Mouse (Mus musculus): ENCODE data around the gene Smyd3.

Gene Smyd3

DNA sequence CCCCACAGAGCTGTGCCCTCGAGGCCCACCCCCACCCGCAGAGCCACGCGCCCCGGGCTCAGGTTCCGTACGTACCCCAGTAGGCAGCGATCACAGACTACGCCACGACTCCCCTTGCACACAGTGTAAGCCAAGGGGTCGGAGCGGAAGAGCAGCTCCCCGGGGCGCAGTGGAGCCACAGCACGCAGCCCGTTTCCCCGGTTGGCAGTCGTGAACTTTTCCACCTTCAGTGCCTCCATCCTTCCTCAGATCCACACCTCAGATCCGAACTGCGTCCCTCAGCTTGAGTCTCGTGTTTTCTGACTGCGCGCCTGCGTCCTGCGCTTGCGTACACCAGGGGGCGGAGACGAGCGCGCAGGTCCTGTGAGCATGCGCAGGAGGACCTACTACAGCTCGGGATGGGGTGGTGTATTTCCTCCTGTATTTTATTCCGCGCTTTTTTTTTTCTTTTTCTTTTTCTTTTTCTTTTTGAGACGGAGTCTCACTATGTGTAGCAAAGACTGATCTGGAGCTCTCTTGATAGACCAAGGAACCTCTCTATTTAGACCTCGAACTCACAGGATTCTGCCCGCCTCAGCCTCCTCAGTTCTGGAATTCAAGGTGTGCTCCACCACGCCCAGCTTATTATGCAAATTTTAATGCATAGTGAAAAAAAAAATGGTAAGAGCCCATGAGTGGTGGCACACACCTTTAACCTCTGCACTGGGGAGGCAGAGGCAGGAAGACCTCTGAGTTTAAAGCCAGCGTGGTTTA is at the start of gene Smyd3:
TSS of gene Smyd3 (minus strand) at position 329 of the 753 bp plus-strand sequence.
- DNase-seq (ENCODE audit: low read depth, low spot score) = peak; percentile 79

DNA sequence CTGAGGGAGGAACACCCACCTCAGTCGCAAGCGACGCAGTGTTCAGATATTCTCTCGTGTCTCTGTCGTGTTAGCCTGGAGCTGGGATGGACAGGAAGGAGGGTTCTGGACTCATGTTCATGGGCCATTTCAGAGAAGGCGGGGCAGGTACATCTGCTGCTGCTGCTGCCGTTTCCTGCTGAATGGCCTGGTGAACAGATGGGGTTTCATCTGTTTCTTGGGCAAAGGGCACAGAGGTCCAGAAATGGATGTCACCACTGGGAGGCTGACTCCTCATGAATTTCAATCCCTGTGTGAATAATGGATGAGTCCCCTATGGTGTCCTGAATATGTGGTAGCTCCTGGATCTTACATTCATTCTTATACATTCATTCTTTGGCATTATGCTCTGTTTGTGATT is 49.7 kb upstream of the Smyd3 start:
- no peak for DNase-seq (ENCODE audit: low read depth, low spot score)

DNA sequence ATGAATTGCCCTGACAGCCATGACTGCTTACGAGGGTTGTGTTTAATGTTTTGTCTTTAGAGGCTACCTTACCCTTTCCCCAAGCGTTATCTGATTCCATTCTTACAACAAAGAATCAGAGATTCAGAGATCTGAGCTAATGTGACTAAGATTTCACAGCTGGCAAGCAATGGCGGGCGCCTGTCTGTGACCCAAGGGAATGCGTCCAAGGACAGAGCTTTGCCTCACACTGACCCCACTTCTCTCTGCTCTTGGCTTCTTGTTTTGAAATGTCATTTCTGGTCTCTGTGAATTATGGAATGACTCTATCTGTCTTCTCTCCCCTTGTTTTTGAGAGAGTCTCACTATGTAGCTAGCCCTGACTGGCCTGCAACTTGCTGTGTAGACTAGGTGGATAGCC is 46.1 kb upstream of the Smyd3 start:
- no peak for DNase-seq (ENCODE audit: low read depth, low spot score)

DNA sequence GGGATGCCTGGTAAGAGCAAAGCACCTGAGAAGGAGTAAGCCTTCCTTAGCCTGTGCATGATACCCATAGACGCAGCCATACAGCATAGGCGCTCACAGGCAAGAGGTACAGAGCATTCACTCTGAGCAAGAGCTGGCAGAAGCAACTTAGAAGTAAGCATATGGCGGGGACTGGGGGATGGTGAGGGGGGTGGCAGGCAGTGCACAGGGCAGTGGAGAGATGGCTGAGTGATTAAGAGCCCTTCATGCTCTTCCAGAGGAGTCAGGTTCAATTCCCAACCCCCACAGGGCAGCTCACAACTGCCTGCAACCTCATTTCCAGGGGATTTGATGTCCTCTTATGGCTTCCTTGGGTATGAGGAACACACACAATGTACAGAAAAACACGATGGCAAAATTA is 45.4 kb upstream of the Smyd3 start:
- DNase-seq (ENCODE audit: low read depth, low spot score) = no peak

DNA sequence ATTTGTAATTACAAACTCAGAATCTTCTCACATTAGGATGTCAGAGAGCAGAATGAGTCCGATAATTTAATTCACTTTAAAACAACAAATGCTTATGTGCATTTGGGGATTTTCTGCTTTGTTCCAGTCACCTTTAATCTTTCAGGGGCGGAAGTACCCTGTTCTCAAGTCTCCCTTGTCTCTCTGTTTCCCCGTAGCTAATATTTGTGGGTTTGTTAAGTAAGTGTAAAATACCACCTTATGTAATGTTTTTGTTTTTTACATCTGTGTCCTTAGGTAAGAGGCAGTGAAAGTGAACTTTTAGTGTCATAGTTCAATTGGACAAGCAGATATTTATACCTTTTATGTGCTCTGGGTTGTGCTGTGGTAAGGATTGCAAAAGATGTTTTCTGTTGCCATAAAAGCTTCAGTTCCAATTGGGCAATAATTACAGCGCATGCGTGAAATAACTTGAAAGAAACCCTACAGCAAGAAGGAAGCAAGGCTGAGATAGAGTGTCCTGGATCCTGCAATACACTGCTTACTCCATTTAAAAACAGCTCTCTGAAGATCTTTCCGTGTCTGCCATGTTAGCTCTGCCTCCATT is 43.1 kb upstream of the Smyd3 start:
- no peak for DNase-seq (ENCODE audit: low read depth, low spot score)

DNA sequence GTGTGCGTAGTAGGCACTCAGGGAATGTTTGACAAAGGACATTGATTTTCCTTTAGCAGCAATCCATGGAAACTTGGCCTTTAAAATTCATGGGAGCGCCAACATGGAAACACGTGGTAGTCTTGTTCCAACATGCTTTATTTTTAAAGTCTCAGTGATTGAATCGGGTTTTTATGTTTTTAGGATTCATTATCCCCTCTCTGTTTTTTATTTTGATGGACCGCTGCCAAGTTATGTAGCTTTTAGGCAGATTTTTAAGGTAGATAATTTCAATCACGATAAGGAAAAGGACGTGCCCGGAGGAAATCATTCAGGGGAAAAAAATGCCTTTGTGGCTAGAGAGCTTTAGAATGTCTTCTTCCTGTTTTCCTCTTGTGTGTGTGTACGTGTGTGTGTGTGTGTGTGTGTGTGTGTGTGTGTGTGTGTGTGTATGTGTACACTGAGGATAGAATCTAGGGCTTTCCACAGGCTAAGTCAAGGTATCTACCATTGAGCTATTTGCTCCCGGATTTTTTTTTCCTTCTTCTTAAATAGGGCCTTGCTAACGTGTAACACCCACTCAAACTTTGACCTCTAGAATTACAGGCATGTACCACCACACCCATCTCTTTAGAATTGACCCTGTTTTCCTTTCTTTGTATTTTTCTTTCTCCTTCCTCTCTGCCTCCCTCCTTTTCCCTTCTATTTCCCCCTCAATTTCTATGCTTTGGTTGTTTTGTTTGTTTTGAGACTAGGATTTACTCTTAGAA is 41.8 kb upstream of the Smyd3 start:
- no peak for DNase-seq (ENCODE audit: low read depth, low spot score)

DNA sequence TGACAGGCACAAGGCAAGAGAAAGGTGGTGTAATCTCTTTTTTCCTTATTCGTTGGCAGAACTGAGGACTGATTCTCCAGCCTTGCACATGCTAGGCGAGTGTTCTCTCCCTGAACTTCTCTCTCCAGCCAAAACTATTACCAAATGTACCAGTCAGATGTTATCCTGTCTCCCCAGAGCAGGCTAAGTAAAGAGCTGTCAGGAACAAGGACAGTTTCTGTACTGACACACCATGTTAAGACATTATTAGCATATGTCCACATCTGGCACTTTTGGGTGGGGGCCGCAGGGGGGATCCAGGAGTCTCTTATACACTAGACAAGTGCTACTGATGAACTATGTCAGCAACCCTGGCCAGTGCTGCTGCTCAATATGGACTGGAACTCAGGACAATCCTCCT is 39.1 kb upstream of the Smyd3 start:
- DNase-seq (ENCODE audit: low read depth, low spot score) = no peak

DNA sequence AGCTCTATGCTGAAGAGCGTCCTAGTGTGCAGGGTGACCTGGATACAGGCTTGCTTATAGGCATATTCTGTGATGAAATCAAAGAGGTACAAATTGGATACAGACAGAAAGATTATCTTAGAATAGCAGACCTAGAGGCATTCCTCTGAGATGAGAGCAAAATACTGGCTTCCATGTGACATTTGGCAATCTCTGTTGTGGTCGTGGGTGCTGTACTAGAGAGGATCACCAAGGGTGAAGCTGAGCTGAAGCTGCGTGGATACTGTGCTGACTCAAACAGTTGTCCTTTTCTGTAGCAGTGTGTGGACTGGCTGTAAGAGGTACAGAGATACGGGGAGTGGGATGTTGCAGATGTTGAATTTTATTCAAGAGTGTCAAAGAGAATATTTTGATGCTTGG is 36.1 kb upstream of the Smyd3 start:
- no peak for DNase-seq (ENCODE audit: low read depth, low spot score)

DNA sequence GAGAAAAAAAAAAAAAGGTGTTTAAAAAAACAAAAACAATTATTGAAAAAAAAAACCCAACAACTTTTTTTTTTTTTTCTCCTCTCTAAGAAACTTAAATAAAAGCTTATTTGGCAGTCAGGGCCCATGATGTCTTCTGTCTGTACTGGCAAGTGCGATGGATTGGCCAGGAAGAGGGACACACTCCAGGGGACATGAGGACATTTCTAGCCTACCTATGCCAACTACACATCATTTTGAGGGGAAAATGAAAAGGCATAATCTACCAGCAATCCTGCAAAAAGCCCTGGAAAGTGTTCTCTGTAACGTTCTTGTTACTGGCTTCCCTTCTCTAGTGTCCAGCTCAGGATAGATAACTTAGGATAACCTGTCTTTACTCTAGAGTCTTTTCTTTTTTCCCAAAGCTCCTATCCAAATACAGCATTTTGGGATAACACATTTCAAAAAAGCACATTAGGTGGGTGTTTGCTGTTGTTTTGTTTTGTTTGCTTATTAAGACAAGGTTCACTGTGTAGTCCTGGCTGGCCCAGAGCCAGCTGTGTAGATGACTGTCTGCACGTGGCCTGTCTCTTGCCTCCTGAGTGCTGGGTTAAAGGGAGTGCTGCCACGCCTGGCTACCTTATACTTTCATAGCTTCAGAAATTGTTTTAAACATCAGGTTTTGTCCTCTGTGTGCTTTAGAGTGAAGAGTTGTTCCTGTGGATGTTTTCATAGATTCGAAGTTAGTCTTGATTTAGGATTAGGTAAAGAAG is 35.5 kb upstream of the Smyd3 start:
- no peak for DNase-seq (ENCODE audit: low read depth, low spot score)

DNA sequence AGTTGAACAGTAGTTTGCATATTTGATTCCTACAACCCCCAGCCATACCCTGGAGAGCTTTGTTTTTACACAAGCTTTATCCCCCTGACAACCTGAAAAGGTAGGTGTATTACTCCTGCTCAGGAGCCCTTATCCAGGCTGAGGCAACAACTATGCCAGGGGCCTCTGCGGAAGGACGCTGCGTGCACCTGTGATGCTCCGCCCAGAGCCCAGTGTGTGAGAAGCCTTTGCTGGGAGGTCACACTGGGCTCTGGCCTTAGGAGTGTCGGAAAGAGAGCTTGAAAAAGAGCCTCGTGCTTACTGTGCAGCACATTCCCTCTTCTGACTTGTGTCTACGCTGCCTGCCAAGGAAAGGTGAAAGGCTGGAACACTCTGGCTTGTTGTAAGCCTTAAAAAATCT is 34.9 kb upstream of the Smyd3 start:
- DNase-seq (ENCODE audit: low read depth, low spot score) = no peak

DNA sequence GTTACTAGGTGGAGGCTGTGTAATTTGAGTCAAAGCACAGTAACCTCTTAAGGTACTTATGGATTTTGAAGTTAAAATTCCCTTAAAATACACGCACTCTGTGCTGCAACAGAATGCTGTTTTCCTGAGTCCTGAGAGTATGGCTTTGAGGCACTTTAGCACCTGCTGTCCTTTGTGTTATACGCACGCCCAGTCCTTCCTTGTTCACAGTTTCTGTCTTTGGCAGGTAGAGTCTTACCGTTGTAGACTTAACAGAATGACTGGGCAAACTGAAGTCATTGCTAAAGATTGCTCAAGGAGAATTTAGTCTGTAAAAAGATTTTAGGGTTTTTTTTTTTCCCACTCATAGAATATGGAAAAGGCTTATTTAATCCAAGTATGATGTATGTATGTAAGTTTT is 34.1 kb upstream of the Smyd3 start:
- DNase-seq (ENCODE audit: low read depth, low spot score) = no peak

DNA sequence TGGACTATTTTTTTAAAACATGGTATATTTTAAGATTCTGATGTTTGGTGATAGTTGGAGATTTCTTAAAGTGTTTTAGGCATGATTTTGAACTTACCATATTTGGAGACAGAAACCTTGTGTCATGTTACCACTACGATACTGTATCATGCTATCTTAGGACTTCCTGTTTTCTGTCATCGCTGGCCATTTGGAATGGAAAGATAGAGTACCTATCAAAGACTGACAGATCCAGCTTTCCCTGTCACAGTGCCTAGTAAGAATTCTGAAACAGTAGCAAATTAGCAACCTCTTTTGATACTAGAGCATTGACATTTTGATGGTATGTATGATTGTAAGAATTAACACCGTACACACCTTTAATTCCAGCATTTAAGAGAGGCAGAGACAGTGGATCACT is 33.5 kb upstream of the Smyd3 start:
- DNase-seq (ENCODE audit: low read depth, low spot score) = no peak

DNA sequence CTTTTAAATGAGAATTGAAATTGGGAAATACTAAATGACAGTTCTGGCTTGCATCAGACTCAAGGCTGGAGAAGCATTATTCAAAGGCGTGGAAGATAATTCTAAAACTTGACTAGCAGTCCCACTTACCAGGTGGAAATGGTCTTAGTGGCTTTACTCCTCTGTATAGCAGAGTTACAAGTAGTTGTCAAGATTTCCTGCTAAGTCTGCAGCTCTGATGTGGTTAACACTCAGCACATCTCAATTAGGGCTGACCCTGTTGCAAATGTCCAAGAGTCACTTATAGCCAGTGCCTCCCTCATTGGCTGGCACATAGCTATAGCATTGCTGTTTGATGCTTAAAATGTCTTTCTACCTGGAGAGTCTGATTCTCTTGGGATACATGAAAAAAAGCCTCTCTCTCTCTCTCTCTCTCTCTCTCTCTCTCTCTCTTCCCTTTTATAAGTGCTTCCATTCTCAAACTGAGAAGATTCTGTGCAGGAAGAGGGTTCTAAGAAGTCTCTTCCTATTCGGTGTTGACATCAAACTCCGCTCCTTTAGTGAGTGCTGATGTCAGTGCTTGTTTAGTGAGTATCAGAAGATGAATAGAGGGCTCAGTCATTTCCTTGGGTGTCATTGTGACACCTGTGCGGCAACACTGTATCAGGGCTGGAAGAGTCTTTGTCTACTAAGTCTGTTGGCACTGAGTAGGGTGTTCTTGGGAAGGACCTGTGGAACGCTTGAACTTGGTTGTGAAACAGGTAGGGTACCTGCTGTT is 31.3 kb upstream of the Smyd3 start:
- no peak for DNase-seq (ENCODE audit: low read depth, low spot score)

DNA sequence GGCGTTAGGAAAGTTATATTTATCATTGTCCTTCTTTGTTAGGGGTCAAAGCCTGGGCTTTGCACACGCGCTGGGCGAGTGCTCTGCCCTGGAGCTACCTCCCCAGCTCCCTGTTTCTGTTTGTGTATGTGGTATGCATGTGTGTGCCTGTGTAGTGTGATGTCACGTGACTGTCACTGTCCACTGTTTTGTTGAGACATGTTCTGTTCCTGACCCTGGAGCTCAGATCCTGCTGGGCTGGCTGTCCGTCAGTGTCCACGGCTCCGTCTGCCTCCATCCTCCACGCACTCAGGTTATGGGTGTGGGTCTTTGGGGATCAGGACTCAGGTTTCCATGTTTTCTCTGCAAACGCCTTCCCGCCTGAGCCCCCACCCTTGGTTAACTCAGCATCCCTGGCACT is 30.4 kb upstream of the Smyd3 start:
- DNase-seq (ENCODE audit: low read depth, low spot score) = no peak

DNA sequence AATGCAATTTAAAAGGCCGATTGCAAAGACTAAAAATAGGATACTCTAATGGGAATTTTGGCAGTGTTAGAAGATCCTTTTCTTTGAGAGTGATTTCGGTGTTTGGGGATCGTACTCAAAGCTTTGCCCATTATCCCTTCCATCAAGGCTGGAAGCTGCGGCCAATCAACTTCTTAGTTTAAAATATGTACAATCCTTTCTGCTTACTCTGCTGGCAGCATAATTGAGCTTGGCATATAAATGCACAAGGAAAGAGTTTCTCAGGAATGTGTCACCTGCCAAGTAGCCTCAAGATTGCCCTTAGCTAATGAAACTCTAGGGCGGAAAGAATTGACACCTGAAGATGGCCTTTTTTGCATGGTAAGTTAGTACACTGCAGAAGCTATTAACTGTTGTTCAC is 29.3 kb upstream of the Smyd3 start:
- DNase-seq (ENCODE audit: low read depth, low spot score) = no peak

DNA sequence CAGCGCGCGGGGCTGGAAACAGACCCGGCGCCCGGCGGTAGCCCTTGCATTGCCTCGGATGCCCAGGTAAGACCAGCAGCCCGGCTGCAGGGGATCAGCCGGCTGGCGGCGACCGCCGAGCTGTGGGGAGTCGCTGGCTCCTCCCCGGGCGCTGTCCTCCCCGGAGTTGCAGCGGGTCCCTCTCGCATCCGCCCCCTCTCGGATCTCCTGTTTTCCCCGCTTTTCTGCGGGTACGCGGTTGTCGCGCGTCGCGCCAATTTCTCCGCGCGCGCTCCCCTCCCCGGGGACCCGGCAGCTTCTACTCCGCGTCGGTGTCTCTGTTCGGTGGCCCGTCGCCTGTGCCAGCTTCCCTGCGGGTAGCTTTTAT is 28.7 kb upstream of the Smyd3 start:
- peak; percentile 44 for DNase-seq (ENCODE audit: low read depth, low spot score)

DNA sequence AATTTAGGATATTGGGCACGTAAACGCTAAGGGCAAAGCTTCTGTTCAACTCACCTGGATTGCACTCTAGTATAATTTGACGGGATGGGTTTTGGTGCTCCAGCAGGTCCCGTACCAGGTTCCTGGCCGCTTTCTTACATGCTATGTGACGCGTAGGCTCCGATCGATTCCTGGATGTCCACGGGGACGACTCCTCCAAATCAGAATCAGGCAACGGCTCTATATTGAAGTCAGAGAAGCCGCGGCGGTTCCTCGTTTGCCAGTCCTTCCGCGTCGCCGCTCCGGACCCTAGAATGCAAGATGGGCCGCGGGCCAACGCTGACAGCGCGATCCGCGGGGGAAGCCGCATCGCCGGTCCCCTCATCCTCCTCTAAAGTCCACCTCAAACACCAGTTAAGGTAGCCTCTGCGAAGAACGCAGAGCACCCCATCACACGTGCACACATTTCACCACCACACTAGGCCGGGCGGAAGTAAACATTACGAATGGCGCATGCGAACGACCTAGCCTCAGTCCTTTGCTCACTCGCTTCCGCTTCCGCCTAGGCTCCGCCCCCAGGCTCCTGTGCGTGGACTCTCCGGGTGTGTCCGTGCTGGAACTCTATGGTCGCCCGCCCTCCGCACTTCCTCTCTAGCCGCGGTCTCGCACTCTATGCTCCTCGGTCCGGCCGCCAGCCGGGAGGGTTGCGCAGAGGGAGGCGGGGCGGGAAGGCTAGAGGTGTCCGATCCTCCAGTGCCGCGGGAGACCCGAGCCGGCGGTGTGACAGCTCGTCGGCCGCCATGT is 28.1 kb upstream of the Smyd3 start, which contains the start of the genes Tfb2m and Cnst:
TSS of gene Tfb2m (minus strand) at position 500 of the 783 bp plus-strand sequence.
TSS of gene Cnst (plus strand) at position 603 of the 783 bp plus-strand sequence.
- DNase-seq (ENCODE audit: low read depth, low spot score) = peak; percentile 98

DNA sequence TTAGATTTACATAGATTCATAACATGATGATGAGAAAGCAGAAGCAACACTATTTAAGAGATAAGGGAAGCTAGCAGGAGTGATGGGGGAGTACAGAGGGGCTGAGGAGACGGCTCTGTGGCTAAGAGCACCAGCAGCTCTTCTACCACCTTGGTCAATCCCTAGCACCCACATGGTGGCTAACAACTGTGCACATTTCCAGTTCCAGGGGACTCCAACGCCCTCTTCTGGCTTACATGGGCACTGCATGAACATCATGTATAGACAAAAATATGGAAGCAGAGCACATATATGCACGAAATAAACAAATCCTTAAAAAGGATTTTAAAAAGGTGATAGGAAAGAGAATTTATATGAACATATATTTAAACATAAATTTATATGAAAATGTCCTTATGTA is 23.7 kb upstream of the Smyd3 start:
- DNase-seq (ENCODE audit: low read depth, low spot score) = no peak

DNA sequence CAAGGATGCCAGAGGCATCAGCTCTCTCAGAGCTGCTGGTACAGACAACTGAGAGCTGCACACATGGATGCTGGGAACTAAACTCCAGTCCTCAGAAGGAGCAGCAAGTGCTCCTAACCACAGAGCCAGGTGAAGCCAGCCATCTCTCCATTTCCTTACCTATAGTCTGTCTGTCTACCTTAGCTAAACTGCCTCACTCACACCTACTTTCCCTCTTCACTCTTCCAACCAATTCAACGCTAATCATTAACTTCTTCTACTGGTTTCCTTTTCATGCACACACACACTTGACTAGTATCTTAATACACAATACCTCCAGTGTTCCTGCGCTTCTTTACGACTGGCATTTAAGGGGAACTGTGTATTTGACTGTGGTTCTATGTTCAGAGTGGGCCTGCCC is 22.0 kb upstream of the Smyd3 start:
- DNase-seq (ENCODE audit: low read depth, low spot score) = no peak

DNA sequence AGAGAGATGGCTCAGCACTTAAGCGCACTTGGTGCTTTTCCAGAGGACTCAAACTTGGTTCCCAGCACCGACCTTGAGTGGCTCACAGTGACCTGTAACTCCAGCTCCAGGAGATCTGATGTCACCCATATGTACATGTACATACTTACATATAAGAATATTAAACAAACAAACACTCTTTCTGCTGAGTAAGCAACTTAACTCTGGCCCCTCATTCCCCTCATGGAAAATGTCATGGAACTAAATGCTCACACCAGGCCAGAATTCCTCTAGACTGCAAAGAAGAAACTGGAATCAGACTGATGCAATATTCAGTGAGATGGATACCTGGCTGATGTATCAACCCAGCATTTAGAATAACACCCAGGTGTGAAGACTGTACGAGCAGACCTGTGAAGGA is 21.2 kb upstream of the Smyd3 start:
- no peak for DNase-seq (ENCODE audit: low read depth, low spot score)

DNA sequence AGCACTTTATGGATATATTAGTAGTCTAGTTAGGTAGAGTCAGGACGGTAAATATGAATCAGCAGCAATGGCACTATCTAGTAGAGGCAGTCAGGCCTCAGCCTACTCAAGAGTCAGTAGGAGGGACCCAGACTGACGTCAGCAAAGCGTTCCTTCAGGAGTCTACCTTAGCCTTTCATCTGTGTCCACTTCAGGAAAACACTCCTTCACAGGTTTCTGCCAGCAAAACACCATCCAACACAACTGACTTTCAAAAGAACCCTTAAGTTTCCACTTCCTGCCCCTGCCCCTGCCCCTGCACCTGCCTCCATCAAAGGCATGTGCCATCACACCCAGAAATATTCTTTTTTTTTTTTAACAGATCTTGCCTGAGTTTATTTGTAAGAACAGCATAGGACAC is 2.1 kb upstream of the Smyd3 start:
- no peak for DNase-seq (ENCODE audit: low read depth, low spot score)
